Mouse (Mus musculus): ENCODE measurements around the gene Mob3b. TPM values are rescaled to one million over a fixed set of nuclear protein-coding genes. Genes with fewer than 3 reads are reported as not detected.

Gene Mob3b
- total and polyA plus RNA-seq, 3 experiments: 0.33 TPM; not detected in 2

GRCm38 (mm10) chr4:35031623-35032022, 125.7 kb downstream of the Mob3b start:
- Histone ChIP-seq H3K36me3 (replicated peaks) (no peaks in the 10 kb centered on the region), H3K9me3 (replicated peaks) (no peaks in the 10 kb centered on the region), H3K4me3 (ENCODE audit: low read depth, low read length) (no peak overlapping the region), H3K4me1 (ENCODE audit: insufficient read depth, low read depth, low read length) (no peaks in the 10 kb centered on the region), H3K27me3 (ENCODE audit: insufficient read depth, low read length) (peaks cover 2% of the 10 kb centered on the region; the same call in 1 of the 2 replicates)
- no peak for TF ChIP-seq GATA1 (IDR thresholded peaks at IDR 0.05; ENCODE audit: borderline replicate concordance, low read length)
- TF ChIP-seq TAL1 (conservative IDR thresholded peaks at IDR 0.05; ENCODE audit: low read depth, low read length): no peak
- no peak for TF ChIP-seq GATA2 (IDR thresholded peaks at IDR 0.05; ENCODE audit: borderline replicate concordance, low read depth, low read length)
- no peak for TF ChIP-seq POLR2AphosphoS5 (IDR thresholded peaks at IDR 0.05; ENCODE audit: insufficient replicate concordance, low read depth, low read length)
- no peak for TF ChIP-seq CTCF (IDR thresholded peaks at IDR 0.05; ENCODE audit: low read depth, low read length)
- ATAC-seq (ENCODE audit: extremely low read depth, insufficient number of reproducible peaks, low FRiP score, poor library complexity, severe bottlenecking): no peak
- DNase-seq (ENCODE audit: low spot score): no peak

GRCm38 (mm10) chr4:35031141-35031540, 126.1 kb downstream of the Mob3b start:
- ATAC-seq (ENCODE audit: extremely low read depth, insufficient number of reproducible peaks, low FRiP score, poor library complexity, severe bottlenecking) (no peak), DNase-seq (ENCODE audit: low spot score) (no peak)
- Histone ChIP-seq H3K4me3 (ENCODE audit: low read depth, low read length) (no peak overlapping the region), H3K4me1 (ENCODE audit: insufficient read depth, low read depth, low read length) (no peaks in the 10 kb centered on the region), H3K9me3 (replicated peaks) (no peaks in the 10 kb centered on the region), H3K36me3 (replicated peaks) (no peaks in the 10 kb centered on the region), H3K27me3 (ENCODE audit: insufficient read depth, low read length) (peaks cover 2% of the 10 kb centered on the region; the same call in 1 of the 2 replicates)
- TF ChIP-seq GATA1 (IDR thresholded peaks at IDR 0.05; ENCODE audit: borderline replicate concordance, low read length) (no peak), TAL1 (conservative IDR thresholded peaks at IDR 0.05; ENCODE audit: low read depth, low read length) (no peak), GATA2 (IDR thresholded peaks at IDR 0.05; ENCODE audit: borderline replicate concordance, low read depth, low read length) (no peak), POLR2AphosphoS5 (IDR thresholded peaks at IDR 0.05; ENCODE audit: insufficient replicate concordance, low read depth, low read length) (no peak), CTCF (IDR thresholded peaks at IDR 0.05; ENCODE audit: low read depth, low read length) (no peak)

GRCm38 (mm10) chr4:35018416-35018815, 138.9 kb downstream of the Mob3b start:
- no peak for ATAC-seq (ENCODE audit: extremely low read depth, insufficient number of reproducible peaks, low FRiP score, poor library complexity, severe bottlenecking)
- no peak overlapping the region for H3K4me3 ChIP-seq (ENCODE audit: low read depth, low read length)
- TF ChIP-seq POLR2AphosphoS5 (IDR thresholded peaks at IDR 0.05; ENCODE audit: insufficient replicate concordance, low read depth, low read length): no peak

GRCm38 (mm10) chr4:35012401-35013307, 144.6 kb downstream of the Mob3b start:
- H3K27me3 ChIP-seq (ENCODE audit: insufficient read depth, low read length): no peaks in the 10 kb centered on the region
- ATAC-seq (ENCODE audit: extremely low read depth, insufficient number of reproducible peaks, low FRiP score, poor library complexity, severe bottlenecking) (no peak), DNase-seq (ENCODE audit: low spot score) (no peak)
- no peak overlapping the region for H3K4me3 ChIP-seq (ENCODE audit: low read depth, low read length)
- H3K4me1 ChIP-seq (ENCODE audit: insufficient read depth, low read depth, low read length): no peaks in the 10 kb centered on the region
- no peaks in the 10 kb centered on the region for H3K36me3 ChIP-seq (replicated peaks)
- H3K9me3 ChIP-seq (replicated peaks): no peaks in the 10 kb centered on the region
- TF ChIP-seq GATA2 (IDR thresholded peaks at IDR 0.05; ENCODE audit: borderline replicate concordance, low read depth, low read length) (no peak), CTCF (IDR thresholded peaks at IDR 0.05; ENCODE audit: low read depth, low read length) (no peak), TAL1 (conservative IDR thresholded peaks at IDR 0.05; ENCODE audit: low read depth, low read length) (no peak), POLR2AphosphoS5 (IDR thresholded peaks at IDR 0.05; ENCODE audit: insufficient replicate concordance, low read depth, low read length) (no peak), GATA1 (IDR thresholded peaks at IDR 0.05; ENCODE audit: borderline replicate concordance, low read length) (no peak)

More at GRCm38 (mm10) chr4:35018416-35018815, 138.9 kb downstream of the Mob3b start:
- Histone ChIP-seq H3K36me3 (replicated peaks) (no peaks in the 10 kb centered on the region), H3K27me3 (ENCODE audit: insufficient read depth, low read length) (peaks cover 3% of the 10 kb centered on the region; the same call in 1 of the 2 replicates), H3K4me1 (ENCODE audit: insufficient read depth, low read depth, low read length) (no peaks in the 10 kb centered on the region), H3K9me3 (replicated peaks) (no peaks in the 10 kb centered on the region)
- DNase-seq (ENCODE audit: low spot score): no peak

- TF ChIP-seq GATA2 (IDR thresholded peaks at IDR 0.05; ENCODE audit: borderline replicate concordance, low read depth, low read length): no peak
- no peak for TF ChIP-seq POLR2AphosphoS5 (IDR thresholded peaks at IDR 0.05; ENCODE audit: insufficient replicate concordance, low read depth, low read length)
- TF ChIP-seq GATA1 (IDR thresholded peaks at IDR 0.05; ENCODE audit: borderline replicate concordance, low read length): no peak
- no peak for TF ChIP-seq CTCF (IDR thresholded peaks at IDR 0.05; ENCODE audit: low read depth, low read length)
- no peak for TF ChIP-seq TAL1 (conservative IDR thresholded peaks at IDR 0.05; ENCODE audit: low read depth, low read length)
- no peaks in the 10 kb centered on the region for H3K9me3 ChIP-seq (replicated peaks)
- H3K36me3 ChIP-seq (replicated peaks): no peaks in the 10 kb centered on the region
- DNase-seq (ENCODE audit: low spot score) (no peak), ATAC-seq (ENCODE audit: extremely low read depth, insufficient number of reproducible peaks, low FRiP score, poor library complexity, severe bottlenecking) (no peak)
- no peaks in the 10 kb centered on the region for H3K27me3 ChIP-seq (ENCODE audit: insufficient read depth, low read length)
- H3K4me1 ChIP-seq (ENCODE audit: insufficient read depth, low read depth, low read length): no peaks in the 10 kb centered on the region
- H3K4me3 ChIP-seq (ENCODE audit: low read depth, low read length): no peak overlapping the region
Observed at GRCm38 (mm10) chr4:35006541-35007260, 150.6 kb downstream of the Mob3b start.

DNA sequence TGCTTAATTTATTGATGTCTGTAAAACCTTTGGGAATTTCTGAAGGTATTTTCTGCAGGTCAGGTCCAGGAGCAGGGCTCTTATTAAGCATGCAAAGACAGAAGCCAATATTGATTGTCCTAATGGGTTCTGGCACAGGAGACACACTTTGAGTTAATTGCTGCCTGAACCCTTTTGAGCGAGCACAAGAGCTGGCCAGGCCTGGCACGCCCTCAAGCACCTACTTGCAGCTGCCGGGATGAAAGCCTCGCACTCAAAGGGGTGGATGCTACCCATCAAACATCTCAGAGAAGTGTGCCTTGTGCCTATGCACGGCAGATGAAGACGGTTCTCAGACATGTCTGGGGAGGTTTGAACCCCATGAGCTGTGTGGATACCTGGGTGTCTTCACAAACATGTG, 151.2 kb downstream of the Mob3b start:
- TF ChIP-seq GATA2 (IDR thresholded peaks at IDR 0.05; ENCODE audit: borderline replicate concordance, low read depth, low read length) (no peak), POLR2AphosphoS5 (IDR thresholded peaks at IDR 0.05; ENCODE audit: insufficient replicate concordance, low read depth, low read length) (no peak), GATA1 (IDR thresholded peaks at IDR 0.05; ENCODE audit: borderline replicate concordance, low read length) (no peak), TAL1 (conservative IDR thresholded peaks at IDR 0.05; ENCODE audit: low read depth, low read length) (no peak), CTCF (IDR thresholded peaks at IDR 0.05; ENCODE audit: low read depth, low read length) (no peak)
- Histone ChIP-seq H3K4me3 (ENCODE audit: low read depth, low read length) (no peak overlapping the region), H3K36me3 (replicated peaks) (no peaks in the 10 kb centered on the region), H3K9me3 (replicated peaks) (no peaks in the 10 kb centered on the region), H3K27me3 (ENCODE audit: insufficient read depth, low read length) (no peaks in the 10 kb centered on the region), H3K4me1 (ENCODE audit: insufficient read depth, low read depth, low read length) (no peaks in the 10 kb centered on the region)
- DNase-seq (ENCODE audit: low spot score): no peak
- ATAC-seq (ENCODE audit: extremely low read depth, insufficient number of reproducible peaks, low FRiP score, poor library complexity, severe bottlenecking): no peak

All from G1E (cell line).